Mouse (Mus musculus) G1E (cell line): Measurements from ENCODE around the gene Sost.

ENCODE experiments used
- CTCF ChIP-seq: IDR thresholded peaks from 2 replicates; pipeline ENCODE4 v1.5.1; 2012; ENCODE audit warnings: low read depth, low read length, inconsistent platforms, mixed read lengths
- GATA2 ChIP-seq: IDR thresholded peaks from 2 replicates; pipeline ENCODE4 v1.6.1; 2012; ENCODE audit warnings: low read depth, low read length, inconsistent platforms, borderline replicate concordance

DNA sequence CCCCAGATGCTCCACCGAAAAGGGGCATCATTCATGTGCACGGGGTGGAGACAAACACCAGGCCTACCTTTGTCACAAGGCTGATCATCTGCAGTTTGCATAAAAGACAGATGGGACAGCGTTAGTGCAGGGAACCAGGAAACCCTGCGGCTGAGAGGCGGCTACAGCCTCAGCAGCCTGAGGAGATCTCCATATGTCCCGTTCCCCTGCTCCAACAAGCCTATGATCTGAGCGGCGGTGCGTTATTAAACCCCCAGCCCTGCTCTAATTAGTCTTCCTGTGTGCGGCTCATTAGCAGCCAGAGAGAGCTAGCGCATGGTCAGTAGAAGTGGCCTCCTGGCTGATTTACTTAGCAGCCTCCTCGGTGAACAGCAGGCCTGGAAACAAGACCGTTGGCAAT is 43.3 kb upstream of the Sost start:
- TF ChIP-seq GATA2 (no peak), CTCF (no peak)
